Mouse (Mus musculus) bone marrow, adult 2 months (tissue): ENCODE measurements around the gene Erbb2.

Experiments
- CTCF ChIP-seq: fragments of 200-500 bp; IDR thresholded peaks from 2 replicates; pipeline ENCODE4 v1.5.1; 2011; ENCODE audit warnings: low read length, control low read depth; ENCODE audit not compliant: control insufficient read depth, insufficient read depth
- POLR2A ChIP-seq: fragments of 200-500 bp; IDR thresholded peaks from 2 replicates; pipeline ENCODE4 v1.6.1; 2011; ENCODE audit warnings: low read depth, mild to moderate bottlenecking, control low read depth, low read length, borderline replicate concordance; ENCODE audit not compliant: control insufficient read depth

DNA sequence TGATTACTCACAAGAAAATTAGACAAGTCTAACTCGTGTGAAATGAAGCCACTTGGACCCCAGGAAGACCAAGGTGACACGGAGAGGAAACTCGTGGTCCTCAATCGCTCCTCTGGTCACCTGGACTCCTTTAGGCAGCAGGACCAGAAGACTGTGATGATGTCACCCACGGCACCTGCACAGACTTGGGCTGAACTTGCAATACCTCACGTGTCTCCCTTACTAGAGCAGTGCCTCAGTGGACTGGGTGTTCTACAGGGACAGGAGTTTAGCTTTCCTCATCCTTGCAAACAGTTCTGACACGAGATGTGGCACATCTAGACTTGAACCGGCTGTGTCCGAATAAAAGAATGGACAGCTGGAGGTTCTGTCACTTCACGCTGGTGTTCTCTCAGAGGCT, 69.8 kb downstream of the Erbb2 start:
- TF ChIP-seq CTCF, result no peak
- no peak for TF ChIP-seq POLR2A
